Mouse (Mus musculus) spleen, adult 2 months (tissue): ENCODE results near the gene Tmem131. TPM values are rescaled to one million over a fixed set of nuclear protein-coding genes. Genes with fewer than 3 reads are reported as not detected.

ENCODE experiments used
- DNase-seq, 2 experiments: peaks; one replicate each; pipeline versions ENCODE4 v3.0.0 to v3.0.0-alpha.2; 2012 to 2021; ENCODE audit warnings: low spot score in 2 of 2, low read depth in 1 of 2
- H3K27ac ChIP-seq: fragments of 200-500 bp; 2 replicates; pipeline ENCODE4 v1.5.1; 2012; ENCODE audit warnings: low read length, inconsistent platforms; ENCODE audit not compliant: insufficient read depth
- H3K27me3 ChIP-seq: fragments of 200-500 bp; 2 replicates; pipeline ENCODE4 v1.6.1; 2012; ENCODE audit warnings: mild to moderate bottlenecking, moderate library complexity, low read length, inconsistent platforms; ENCODE audit not compliant: control insufficient read depth, insufficient read depth
- H3K36me3 ChIP-seq: fragments of 200-500 bp; 2 replicates; pipeline ENCODE4 v1.6.1; 2012; ENCODE audit warnings: mild to moderate bottlenecking, low read length, inconsistent platforms; ENCODE audit not compliant: control insufficient read depth, insufficient read depth
- H3K4me1 ChIP-seq: fragments of 200-500 bp; 2 replicates; pipeline ENCODE4 v1.6.1; 2011; ENCODE audit warnings: inconsistent platforms; ENCODE audit not compliant: control insufficient read depth, insufficient read depth, insufficient read length
- H3K4me3 ChIP-seq: fragments of 200-500 bp; 2 replicates; pipeline ENCODE4 v1.5.1; 2011; ENCODE audit warnings: mild to moderate bottlenecking, inconsistent platforms; ENCODE audit not compliant: insufficient read depth, insufficient read length; ENCODE audit errors: extremely low read depth
- CTCF ChIP-seq: fragments of 200-500 bp; IDR thresholded peaks from 2 replicates; pipeline ENCODE4 v1.5.1; 2011; ENCODE audit warnings: mild to moderate bottlenecking, inconsistent platforms; ENCODE audit not compliant: insufficient read depth, insufficient read length, insufficient replicate concordance; ENCODE audit errors: extremely low read depth
- POLR2A ChIP-seq: fragments of 200-500 bp; IDR thresholded peaks from 2 replicates; pipeline ENCODE4 v1.6.1; 2011; ENCODE audit warnings: low read depth, low read length, inconsistent platforms
- WGBS: fragments of 180-500 bp; shearing (Covaris S2); methylation state at CpG from one replicate; pipeline ENCODE4 v1.1.7; 2018; 5-methylcytosine and 5-hydroxymethylcytosine counted together
- polyA plus RNA-seq: library from polyadenylated mRNA; depleted of rRNA; stranded (reverse); fragments of >200 nt; gene quantifications from 2 replicates; pipeline ENCODE4 v1.2.3, GENCODE M21; 2012

Gene Tmem131
- polyA plus RNA-seq, 1 experiment: 23.7 TPM

DNA sequence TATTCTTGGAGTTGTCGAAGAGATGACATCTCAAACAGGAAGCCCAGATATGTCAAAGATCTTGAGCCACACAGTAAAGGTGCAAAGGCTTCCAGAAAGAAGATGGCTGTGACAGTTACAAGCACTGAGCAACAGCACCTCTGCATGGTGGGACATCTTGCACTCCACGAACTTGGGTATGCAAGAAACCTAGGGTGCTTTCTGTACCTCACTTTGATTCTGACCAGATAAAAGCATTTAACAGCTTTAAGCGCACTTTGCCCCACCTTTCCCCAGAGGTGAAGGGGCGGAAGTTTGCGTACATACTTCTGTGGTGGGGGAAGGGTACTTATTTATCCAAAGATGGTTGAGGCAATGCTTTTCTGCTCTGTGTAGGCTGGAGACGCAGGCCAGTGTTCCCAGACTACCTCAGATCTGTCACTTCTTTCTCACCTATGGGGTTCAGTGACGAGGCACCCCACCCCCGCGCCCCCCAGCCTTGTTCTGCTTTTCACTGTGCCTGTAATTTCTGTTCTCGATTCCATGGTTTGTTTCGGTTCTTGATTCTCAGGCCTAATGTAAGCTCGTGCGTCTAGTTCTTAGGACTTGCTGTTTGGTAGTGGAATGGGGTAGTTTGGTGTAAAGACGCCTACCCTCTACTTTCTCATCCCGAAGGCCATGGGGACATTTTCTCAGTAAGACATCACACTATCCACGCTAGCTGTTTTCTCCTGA is 17.2 kb upstream of the Tmem131 start:
- 54% methylated on average over 16 of the region's 16 CpGs for WGBS
- Histone ChIP-seq H3K27me3 (no peaks in the 10 kb centered on the region), H3K36me3 (no peaks in the 10 kb centered on the region), H3K4me3 (no peak overlapping the region), H3K27ac (peak overlapping the region; percentile 55; the same call in 1 of the 2 replicates), H3K4me1 (peaks cover 7% of the 10 kb centered on the region; the same call in 1 of the 2 replicates)
- DNase-seq: peak in 1 of 2 experiments; percentile 59
- TF ChIP-seq POLR2A: no peak
- no peak for TF ChIP-seq CTCF

GRCm38 (mm10) chr1:36949591-36950184 is 6.2 kb upstream of the Tmem131 start:
- H3K4me3 ChIP-seq: no peak overlapping the region
- TF ChIP-seq CTCF (no peak), POLR2A (no peak)
- H3K4me1 ChIP-seq: peaks cover 4% of the 10 kb centered on the region; the same call in 1 of the 2 replicates
- 76% methylated on average over 7 of the region's 7 CpGs for WGBS
- H3K27me3 ChIP-seq: no peaks in the 10 kb centered on the region
- no peaks in the 10 kb centered on the region for H3K36me3 ChIP-seq
- DNase-seq: no peak
- no peak overlapping the region for H3K27ac ChIP-seq

- peak in 1 of 2 experiments; percentile 48 for DNase-seq
- Histone ChIP-seq H3K36me3 (no peaks in the 10 kb centered on the region), H3K27ac (0 out of 2 replicates have a peak overlapping the region, but pooled peaks have one; percentile 42), H3K4me3 (peak overlapping the region; percentile 5; the same call in 1 of the 2 replicates), H3K27me3 (no peaks in the 10 kb centered on the region), H3K4me1 (peaks cover 4% of the 10 kb centered on the region; the same call in 1 of the 2 replicates)
- WGBS: 35% methylated on average over 8 of the region's 8 CpGs
- TF ChIP-seq POLR2A (no peak), CTCF (no peak)
These were observed 4.0 kb upstream of the Tmem131 start for GRCm38 (mm10) chr1:36947448-36947847.

GRCm38 (mm10) chr1:36940381-36940762 is 3.1 kb downstream of the Tmem131 start:
- Histone ChIP-seq H3K36me3 (no peaks in the 10 kb centered on the region), H3K4me1 (0 out of 2 replicates have a peak, but pooled peaks cover 3% of the 10 kb centered on the region), H3K27me3 (no peaks in the 10 kb centered on the region), H3K27ac (peak overlapping the region; percentile 81), H3K4me3 (peak overlapping the region; percentile 85)
- DNase-seq: no peak
- TF ChIP-seq CTCF: no peak
- 28% methylated on average over 3 of the region's 3 CpGs for WGBS

DNA sequence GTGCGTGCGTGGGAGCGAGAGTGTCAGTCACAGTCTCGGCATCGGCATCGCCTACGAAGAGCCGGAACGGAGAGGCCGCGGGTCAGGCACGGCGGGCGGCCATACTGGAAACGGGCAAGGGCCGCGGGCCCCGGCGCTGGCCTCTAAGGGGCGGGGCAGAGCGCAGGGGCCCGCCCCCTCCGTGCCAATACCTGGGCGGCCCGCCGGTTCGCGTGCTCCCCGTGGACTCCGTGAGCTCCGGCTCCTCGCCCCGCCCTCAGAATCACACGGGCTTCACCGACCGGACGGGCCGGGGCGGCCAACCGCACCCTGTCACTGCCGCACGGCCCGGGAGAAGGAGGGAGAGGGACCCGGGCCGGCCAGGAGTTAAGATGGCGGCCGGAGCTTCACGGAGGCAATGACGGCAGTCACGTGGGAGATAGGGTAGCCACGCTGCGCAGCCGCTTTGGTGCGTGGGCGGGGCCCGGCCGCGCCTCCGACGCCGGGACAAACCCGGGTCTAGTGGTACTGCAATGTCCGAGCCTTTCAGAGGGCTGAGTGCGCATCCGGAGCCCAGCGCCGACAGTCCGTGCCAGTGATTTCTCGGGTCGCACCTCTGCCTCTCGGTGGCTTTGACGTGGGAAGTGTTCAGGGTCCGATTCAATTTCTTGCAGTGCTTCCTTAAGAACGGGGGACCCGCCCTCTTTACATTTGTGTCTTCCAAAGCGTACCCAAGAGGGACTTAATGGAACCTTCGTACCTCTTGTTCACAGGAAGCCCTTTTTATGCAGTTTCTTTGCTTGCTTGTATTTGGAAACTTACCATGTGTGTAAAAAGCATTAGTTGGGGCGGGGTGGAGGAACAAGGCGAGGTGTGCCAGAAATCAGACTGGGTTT is 3.7 kb downstream of the Tmem131 start:
- peak overlapping the region; percentile 89 for H3K27ac ChIP-seq
- peak; percentile 83 to 90 for DNase-seq

DNA sequence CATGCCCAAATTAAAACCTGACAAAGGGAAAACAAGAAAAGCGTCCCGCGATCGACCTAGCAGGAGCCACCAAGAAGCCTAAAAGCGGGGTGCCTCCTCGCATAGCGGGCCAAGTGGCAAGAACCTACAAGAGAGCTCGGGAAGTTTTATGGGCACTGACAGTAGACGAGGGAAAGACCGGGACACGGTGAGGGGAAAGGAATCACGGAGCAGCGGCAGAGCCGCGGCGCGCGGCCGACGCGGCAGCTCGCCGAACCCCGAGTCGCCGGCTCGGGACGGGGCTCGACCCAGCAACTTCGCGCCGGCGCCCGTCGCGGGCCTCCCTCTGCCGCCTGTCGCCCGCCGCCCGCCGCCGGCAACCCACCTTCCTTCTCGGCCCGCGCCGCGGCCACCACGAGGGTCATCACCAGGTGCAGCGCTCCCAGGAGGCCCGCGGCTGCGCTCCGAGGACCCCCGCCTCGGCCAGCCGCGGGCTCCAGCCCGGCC is 4.6 kb downstream of the Tmem131 start:
- peaks cover 7% of the 10 kb centered on the region; the same call in 1 of the 2 replicates for H3K4me1 ChIP-seq
- peak overlapping the region; percentile 89 for H3K27ac ChIP-seq
- no peaks in the 10 kb centered on the region for H3K27me3 ChIP-seq
- H3K4me3 ChIP-seq: peak overlapping the region; percentile 85
- DNase-seq: peak in 1 of 2 experiments; percentile 30
- no peak for TF ChIP-seq CTCF
- no peak for TF ChIP-seq POLR2A
- WGBS: under 1% methylated on average over 52 of the region's 59 CpGs
- no peaks in the 10 kb centered on the region for H3K36me3 ChIP-seq

More for the DNA sequence above, 3.7 kb downstream of the Tmem131 start:
- H3K4me3 ChIP-seq: peak overlapping the region; percentile 85
- TF ChIP-seq POLR2A: peak; percentile 90
- no peak for TF ChIP-seq CTCF
- WGBS: under 1% methylated on average over 77 of the region's 79 CpGs
- peaks cover 4% of the 10 kb centered on the region; the same call in 1 of the 2 replicates for H3K4me1 ChIP-seq
- no peaks in the 10 kb centered on the region for H3K27me3 ChIP-seq
- H3K36me3 ChIP-seq: no peaks in the 10 kb centered on the region
